Mouse (Mus musculus) heart, embryonic 14.5 days (tissue): ENCODE data around the gene Onecut1. TPM values are rescaled to one million over a fixed set of nuclear protein-coding genes. Genes with fewer than 3 reads are reported as not detected.

Experiments
- ATAC-seq: fragments of 200-750 bp; cut with Nextera tagmentation; 2 replicates; pipeline ENCODE4 v1.8.0; 2017; ENCODE audit warnings: low read depth, moderate TSS enrichment; ENCODE audit not compliant: insufficient number of reproducible peaks, insufficient read depth, low FRiP score
- H3K27ac ChIP-seq, 2 experiments: fragments of 200-500 bp in 1 of 2; fragments of 300-500 bp in 1 of 2; sonication (generic) in 1 of 2; replicated peaks in 1 of 2; 2 replicates each; pipeline ENCODE4 v1.5.1; 2012 to 2014; ENCODE audit warnings: low read depth in 2 of 2, low read length in 2 of 2, control low read depth in 1 of 2, mild to moderate bottlenecking in 1 of 2, mixed read lengths in 1 of 2; ENCODE audit not compliant: control insufficient read depth in 1 of 2, insufficient read depth in 1 of 2
- H3K27me3 ChIP-seq: fragments of 300-500 bp; sonication (generic); 2 replicates; pipeline ENCODE4 v1.6.1; 2014; ENCODE audit warnings: mild to moderate bottlenecking, low read length, control low read depth; ENCODE audit not compliant: control insufficient read depth, insufficient read depth
- H3K36me3 ChIP-seq: fragments of 300-500 bp; sonication (generic); 2 replicates; pipeline ENCODE4 v1.6.1; 2014; ENCODE audit warnings: mild to moderate bottlenecking, control low read depth, low read length, mixed read lengths; ENCODE audit not compliant: control insufficient read depth, insufficient read depth
- H3K4me1 ChIP-seq, 2 experiments: fragments of 200-500 bp in 1 of 2; fragments of 300-500 bp in 1 of 2; sonication (generic) in 1 of 2; 2 replicates each; pipeline ENCODE4 v1.6.1; 2012 to 2014; ENCODE audit warnings: low read length in 2 of 2, control low read depth in 1 of 2, mixed read lengths in 1 of 2; ENCODE audit not compliant: control insufficient read depth in 2 of 2, insufficient read depth in 2 of 2
- H3K4me2 ChIP-seq: fragments of 300-500 bp; sonication (generic); 2 replicates; pipeline ENCODE4 v1.6.1; 2014; ENCODE audit warnings: mild to moderate bottlenecking, low read length
- H3K4me3 ChIP-seq, 2 experiments: fragments of 200-500 bp in 1 of 2; fragments of 300-500 bp in 1 of 2; sonication (generic) in 1 of 2; 2 replicates each; pipeline ENCODE4 v1.5.1; 2012 to 2014; ENCODE audit warnings: low read length in 2 of 2, mild to moderate bottlenecking in 2 of 2, control low read depth in 1 of 2, low read depth in 1 of 2, moderate library complexity in 1 of 2; ENCODE audit not compliant: control insufficient read depth in 1 of 2, insufficient read depth in 1 of 2
- H3K9ac ChIP-seq: fragments of 300-500 bp; sonication (generic); 2 replicates; pipeline ENCODE4 v1.6.1; 2014; ENCODE audit warnings: mild to moderate bottlenecking, low read length
- H3K9me3 ChIP-seq: fragments of 300-500 bp; sonication (generic); 2 replicates; pipeline ENCODE4 v1.6.1; 2016; ENCODE audit warnings: low read length, control low read depth; ENCODE audit not compliant: control insufficient read depth
- WGBS: fragments of 180-500 bp; shearing (Covaris S2); extraction: QIAGEN DNeasy Blood & Tissue Kit; methylation state at CpG from one replicate; pipeline ENCODE4 v1.1.7; 2014; 5-methylcytosine and 5-hydroxymethylcytosine counted together
- polyA plus RNA-seq: library from polyadenylated mRNA; unstranded; fragments of >200 nt; fragmentation: Nextera tagmentation; extraction: Ambion mirVana; gene quantifications from 2 replicates; pipeline ENCODE4 v1.2.1, GENCODE M21; 2014

Gene Onecut1
- not detected in 2 replicates for polyA plus RNA-seq

DNA sequence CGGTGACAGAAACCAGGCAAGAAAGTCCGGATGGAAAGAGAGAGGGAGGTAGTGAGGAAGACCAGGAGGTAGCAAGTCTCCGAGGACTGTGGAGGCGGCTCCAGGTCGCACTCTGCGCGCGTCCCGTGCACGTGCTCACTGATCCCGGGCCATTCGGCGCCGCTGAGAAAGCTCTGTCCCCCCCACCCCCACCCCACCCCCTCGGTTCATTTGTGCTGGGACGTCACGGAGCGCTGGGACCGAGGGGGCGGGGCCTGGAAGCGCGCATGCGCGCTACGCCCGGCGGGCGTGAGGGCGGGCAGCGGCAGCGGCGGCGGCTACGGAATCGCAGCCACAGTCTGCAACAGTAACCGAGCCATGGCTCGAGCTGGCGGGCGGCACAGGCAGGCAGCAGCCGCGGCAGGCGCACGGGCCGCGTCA is at the start of gene Onecut1:
TSS of gene Onecut1 (plus strand) at position 361 of the 420 bp plus-strand sequence.
- peak within 1 kb of the TSS; percentile 66 for H3K9ac ChIP-seq
- H3K27me3 ChIP-seq, result peaks cover 100% of the 10 kb centered on the region
- H3K27ac ChIP-seq, result no peak within 1 kb of the TSS
- under 1% methylated on average over 42 of the region's 45 CpGs for WGBS
- H3K36me3 ChIP-seq, result no peaks in the 10 kb centered on the region
- no peaks in the 10 kb centered on the region for H3K9me3 ChIP-seq
- peak within 1 kb of the TSS; percentile 44 to 50 for H3K4me3 ChIP-seq
- no peak for ATAC-seq
- peak within 1 kb of the TSS; percentile 98 for H3K4me2 ChIP-seq
- H3K4me1 ChIP-seq, result peaks cover 7 to 24% of the 10 kb centered on the region in 2 experiments; a peak in 3 of 4 replicates

DNA sequence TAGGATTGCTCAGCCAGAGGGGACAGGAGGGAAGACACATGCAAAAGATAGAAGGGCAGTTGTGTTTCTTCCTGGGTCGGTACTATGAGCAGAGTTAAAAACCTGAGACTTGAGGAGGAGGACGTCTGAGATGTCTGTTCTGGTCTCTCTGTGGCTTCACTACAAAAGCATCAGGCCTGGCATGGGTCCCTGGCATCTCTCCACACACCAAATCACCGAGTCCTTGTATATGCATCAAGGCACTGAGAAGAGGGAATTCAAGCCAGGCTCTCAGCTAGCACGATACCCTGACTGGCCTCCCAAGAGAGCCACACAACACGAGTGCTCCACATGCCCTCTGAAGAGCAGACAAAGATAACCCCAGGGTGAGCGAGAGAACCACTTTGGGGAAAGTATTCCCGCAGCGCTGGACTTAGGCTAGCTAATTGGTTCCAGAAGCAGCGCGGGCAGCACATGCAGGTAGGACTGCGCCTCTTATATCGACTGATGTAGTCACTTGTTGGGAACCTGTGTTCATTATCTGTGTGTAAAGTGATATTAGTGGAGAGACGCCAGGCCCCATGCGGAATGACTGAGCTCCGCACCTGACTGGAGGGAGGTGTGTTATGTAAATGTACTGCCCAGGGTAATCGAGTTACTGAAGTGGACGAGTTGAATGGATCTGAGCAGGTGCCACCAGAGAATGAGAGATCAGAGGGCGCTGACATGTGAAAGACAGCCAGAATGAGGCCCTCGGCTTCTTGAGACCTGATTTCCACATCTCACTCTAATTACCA is 41.8 kb upstream of the Onecut1 start:
- no peaks in the 10 kb centered on the region for H3K36me3 ChIP-seq
- no peak overlapping the region for H3K9ac ChIP-seq
- peaks cover 49% of the 10 kb centered on the region for H3K27me3 ChIP-seq
- H3K27ac ChIP-seq, result no peak overlapping the region
- peaks cover 3 to 8% of the 10 kb centered on the region in 2 experiments; a peak in 2 of 4 replicates for H3K4me1 ChIP-seq
- H3K4me3 ChIP-seq, result no peak overlapping the region
- H3K4me2 ChIP-seq, result no peak overlapping the region; the same call in 1 of the 2 replicates
- H3K9me3 ChIP-seq, result no peaks in the 10 kb centered on the region
- ATAC-seq, result no peak
- 34% methylated on average over 19 of the region's 19 CpGs for WGBS

DNA sequence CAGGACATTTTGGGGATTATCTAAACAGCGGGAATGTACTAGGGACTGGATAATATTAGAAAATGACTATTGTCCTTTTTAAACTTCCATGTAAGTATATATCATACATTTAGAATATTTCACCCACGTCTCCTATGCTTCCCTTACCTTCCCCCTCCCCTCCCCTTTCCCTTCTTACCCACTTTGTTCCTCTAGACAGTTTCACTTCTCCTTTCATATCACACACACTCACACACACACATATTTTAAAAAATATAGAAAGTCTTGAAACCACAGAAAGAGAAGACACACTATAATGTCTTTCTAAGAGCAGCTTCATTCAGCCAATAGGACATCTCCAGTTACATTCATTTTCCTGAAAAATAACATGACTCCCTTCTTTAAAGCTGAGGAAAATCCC is 36.6 kb upstream of the Onecut1 start:
- Histone ChIP-seq H3K9ac (no peak overlapping the region), H3K27ac (no peak overlapping the region), H3K9me3 (no peaks in the 10 kb centered on the region), H3K36me3 (no peaks in the 10 kb centered on the region), H3K4me3 (no peak overlapping the region), H3K4me2 (no peak overlapping the region), H3K4me1 (peaks cover 2 to 3% of the 10 kb centered on the region in 2 experiments; a peak in 1 of 4 replicates), H3K27me3 (peaks cover 46% of the 10 kb centered on the region)
- no peak for ATAC-seq
- 74% methylated on average over 2 of the region's 2 CpGs for WGBS

DNA sequence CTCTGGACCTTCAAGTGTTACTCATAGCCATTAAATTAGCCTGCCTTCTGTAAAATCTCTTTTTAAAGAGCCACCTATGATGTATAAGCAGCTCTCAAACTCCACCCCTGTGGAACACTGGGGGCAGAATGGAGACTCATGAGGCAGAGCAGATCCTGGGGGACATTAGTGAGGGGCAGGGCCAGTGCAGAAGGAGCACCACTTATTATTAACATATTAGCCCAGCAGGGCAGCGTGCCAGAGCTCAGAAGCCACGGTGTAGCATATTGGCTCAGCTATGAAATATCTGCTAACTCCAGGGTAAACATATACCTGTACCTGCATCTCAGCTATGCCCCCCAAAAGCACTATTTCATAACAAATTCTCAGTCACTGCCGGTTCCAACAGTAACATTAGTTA is 32.5 kb upstream of the Onecut1 start:
- H3K36me3 ChIP-seq, result no peaks in the 10 kb centered on the region
- ATAC-seq, result no peak
- H3K4me3 ChIP-seq, result no peak overlapping the region
- no peak overlapping the region for H3K9ac ChIP-seq
- no peaks in the 10 kb centered on the region for H3K4me1 ChIP-seq
- H3K4me2 ChIP-seq, result no peak overlapping the region
- H3K27ac ChIP-seq, result no peak overlapping the region
- H3K9me3 ChIP-seq, result no peaks in the 10 kb centered on the region
- WGBS, result 63% methylated on average over 3 of the region's 3 CpGs
- H3K27me3 ChIP-seq, result peaks cover 16% of the 10 kb centered on the region

DNA sequence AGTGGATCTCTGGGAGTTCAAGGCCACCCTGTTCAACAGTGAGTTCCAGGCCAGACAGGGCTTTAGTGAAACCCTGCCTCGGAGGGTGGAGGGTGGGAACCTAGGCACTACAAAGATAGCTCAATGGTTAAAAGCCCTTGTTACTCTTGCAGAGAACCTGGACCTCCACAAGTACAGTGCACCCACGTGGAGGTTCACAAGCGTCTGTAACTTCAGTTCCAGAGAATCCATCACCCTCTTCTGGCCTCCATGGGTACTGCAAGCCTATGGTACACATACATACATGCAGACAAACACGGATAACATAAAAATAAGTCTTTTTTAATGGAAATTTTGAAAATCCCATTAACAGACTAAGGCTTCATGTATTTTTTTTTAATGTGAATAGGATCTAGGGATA is 18.8 kb upstream of the Onecut1 start:
- 73% methylated on average over 4 of the region's 4 CpGs for WGBS
- Histone ChIP-seq H3K27me3 (peaks cover 41% of the 10 kb centered on the region), H3K9me3 (peaks cover 6% of the 10 kb centered on the region), H3K4me2 (no peak overlapping the region), H3K27ac (no peak overlapping the region), H3K36me3 (no peaks in the 10 kb centered on the region), H3K9ac (no peak overlapping the region), H3K4me3 (no peak overlapping the region), H3K4me1 (no peaks in the 10 kb centered on the region)
- no peak for ATAC-seq

DNA sequence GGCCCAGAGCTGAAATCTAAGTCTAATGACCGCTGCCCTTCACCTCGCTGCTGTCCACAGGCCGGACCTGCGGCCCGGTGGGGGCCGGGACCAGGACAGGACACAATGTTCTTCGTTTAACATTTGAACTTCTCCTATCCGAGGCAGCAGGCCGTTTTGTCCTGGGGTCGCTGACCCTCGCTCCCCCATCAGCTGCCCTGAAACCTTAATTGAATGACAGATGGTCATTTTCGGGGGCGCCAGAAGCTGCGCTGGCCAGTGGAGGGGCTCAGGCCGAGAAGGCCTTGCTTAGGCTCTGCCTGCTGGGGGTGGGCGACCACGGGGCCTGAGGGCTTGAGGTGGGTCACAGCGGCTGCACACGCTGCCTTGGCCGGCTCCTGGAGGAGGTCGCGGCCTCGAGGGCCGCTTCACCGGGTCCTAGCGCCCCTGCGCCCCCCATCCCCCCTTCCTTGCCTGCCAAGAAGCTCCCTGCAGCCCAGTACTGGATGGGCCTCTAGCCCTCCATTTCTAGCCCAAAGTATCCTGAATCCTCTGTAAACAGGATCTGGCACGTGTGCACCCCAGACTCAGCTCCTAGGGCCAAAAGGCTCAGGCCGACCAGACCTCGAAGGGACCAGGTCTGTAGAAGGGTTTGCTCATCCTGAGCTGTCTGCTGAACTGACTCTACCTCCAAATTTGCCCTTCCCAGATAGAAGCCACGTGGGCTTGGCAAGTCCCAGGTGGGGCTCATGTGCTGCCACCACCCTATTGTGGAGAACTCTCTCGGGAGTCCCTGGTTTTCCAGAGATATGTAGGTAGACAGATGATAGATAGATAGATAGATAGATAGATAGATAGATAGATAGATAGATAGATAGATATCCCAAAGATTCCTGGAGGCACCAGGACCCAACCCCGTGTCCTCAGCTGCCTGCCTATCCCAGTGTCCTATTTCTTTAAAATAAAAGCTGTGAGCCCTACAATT is 14.6 kb upstream of the Onecut1 start:
- Histone ChIP-seq H3K27me3 (peaks cover 82% of the 10 kb centered on the region), H3K36me3 (no peaks in the 10 kb centered on the region), H3K9ac (no peak overlapping the region), H3K27ac (no peak overlapping the region), H3K9me3 (peaks cover 6% of the 10 kb centered on the region), H3K4me3 (no peak overlapping the region), H3K4me2 (no peak overlapping the region), H3K4me1 (peaks cover 6 to 10% of the 10 kb centered on the region in 2 experiments; a peak in 3 of 4 replicates)
- 3% methylated on average over 30 of the region's 33 CpGs for WGBS
- no peak for ATAC-seq

DNA sequence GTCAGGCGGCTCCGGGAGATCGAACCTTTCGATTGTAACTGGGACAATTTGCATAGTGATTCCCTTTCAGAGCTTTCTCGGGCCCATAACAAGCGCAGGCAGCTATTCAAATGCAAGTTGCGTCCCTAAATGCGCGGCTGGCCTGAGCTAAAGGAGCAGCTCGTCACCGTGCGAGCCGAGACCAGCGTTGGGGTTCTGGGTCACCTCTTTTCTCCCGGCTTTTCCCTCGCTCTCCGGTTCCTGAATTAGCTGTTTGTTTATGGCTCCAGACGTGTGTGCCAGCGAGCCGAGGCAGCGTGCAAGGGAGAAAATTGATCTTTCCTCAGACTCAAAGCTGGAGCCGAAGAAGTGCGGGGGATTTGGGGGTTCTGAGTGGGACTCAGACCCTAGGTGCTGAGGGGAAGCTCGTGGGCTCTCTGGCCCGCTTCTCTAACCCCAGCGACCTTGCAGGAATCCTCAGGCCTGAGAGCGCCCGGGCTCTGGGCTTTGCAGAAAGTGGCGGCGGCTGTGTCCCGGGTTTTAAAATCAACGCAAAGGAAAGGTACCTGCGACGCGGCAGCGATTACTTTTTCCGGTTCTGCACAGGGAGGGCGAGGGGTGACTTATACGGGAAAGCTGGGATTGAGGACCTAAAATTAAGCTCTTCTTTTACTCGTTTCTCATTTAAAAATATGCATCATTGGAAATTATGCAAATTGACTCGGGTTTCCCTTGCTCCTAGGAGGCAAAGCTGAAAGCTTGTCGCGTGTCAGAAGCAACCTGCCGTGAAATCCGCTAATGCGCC is 13.1 kb upstream of the Onecut1 start:
- H3K27me3 ChIP-seq, result peaks cover 96% of the 10 kb centered on the region
- ATAC-seq, result no peak
- H3K36me3 ChIP-seq, result no peaks in the 10 kb centered on the region
- H3K9ac ChIP-seq, result peak overlapping the region; percentile 44; the same call in 1 of the 2 replicates
- peaks cover 6 to 10% of the 10 kb centered on the region in 2 experiments; a peak in 3 of 4 replicates for H3K4me1 ChIP-seq
- peak overlapping the region; percentile 73 for H3K4me2 ChIP-seq
- under 1% methylated on average over 46 of the region's 46 CpGs for WGBS
- no peak overlapping the region for H3K27ac ChIP-seq
- H3K4me3 ChIP-seq, result peak overlapping the region; percentile 26 to 45
- no peaks in the 10 kb centered on the region; the same call in 1 of the 2 replicates for H3K9me3 ChIP-seq
